Mouse (Mus musculus) forebrain, embryonic 10.5 days (tissue): Measurements from ENCODE around the gene Esm1. TPM values are rescaled to one million over a fixed set of nuclear protein-coding genes. Genes with fewer than 3 reads are reported as not detected.
A peak's percentile ranks its signal among the peaks of the same experiment; 100 is the strongest.
"Not testable (repeated sequence)": the region's sequence is repeated elsewhere in the genome, so short reads cannot be mapped to it uniquely, and the experiment has no call there.

Experiments
- DNase-seq: peaks from one replicate; pipeline ENCODE4 v3.0.0-alpha.2; 2017; ENCODE audit warnings: low spot score; ENCODE audit errors: extremely low spot score
- H3K27ac ChIP-seq: fragments of 300-500 bp; sonication (generic); 2 replicates; pipeline ENCODE4 v1.5.1; 2016; ENCODE audit warnings: mild to moderate bottlenecking
- H3K27me3 ChIP-seq: fragments of 300-500 bp; sonication (generic); 2 replicates; pipeline ENCODE4 v1.6.1; 2016; ENCODE audit warnings: mild to moderate bottlenecking; ENCODE audit not compliant: poor library complexity, severe bottlenecking
- H3K36me3 ChIP-seq: fragments of 300-500 bp; sonication (generic); replicated peaks from 2 replicates; pipeline ENCODE4 v1.6.1; 2016; ENCODE audit warnings: mild to moderate bottlenecking, moderate library complexity
- H3K4me1 ChIP-seq: fragments of 300-500 bp; sonication (generic); 2 replicates; pipeline ENCODE4 v1.6.1; 2016
- H3K4me3 ChIP-seq: fragments of 300-500 bp; sonication (generic); 2 replicates; pipeline ENCODE4 v1.5.1; 2016; ENCODE audit warnings: mild to moderate bottlenecking, moderate library complexity
- H3K9me3 ChIP-seq: fragments of 300-500 bp; sonication (generic); 2 replicates; pipeline ENCODE4 v1.6.1; 2016; ENCODE audit warnings: mild to moderate bottlenecking, moderate library complexity
- WGBS: fragments of 180-500 bp; shearing (Covaris S2); methylation state at CpG from one replicate; pipeline ENCODE4 v1.1.7; 2016; 5-methylcytosine and 5-hydroxymethylcytosine counted together
- polyA plus RNA-seq: library from polyadenylated mRNA; unstranded; fragments of >200 nt; fragmentation: Nextera tagmentation; extraction: Ambion mirVana; gene quantifications from 2 replicates; pipeline ENCODE4 v1.2.1, GENCODE M21; 2016

Esm1 gene
- polyA plus RNA-seq, 1 experiment from 2014 or later, result 0.77 TPM

- H3K4me1 ChIP-seq, H3K9me3 ChIP-seq, H3K36me3 ChIP-seq, DNase-seq, H3K27me3 ChIP-seq, H3K4me3 ChIP-seq, H3K27ac ChIP-seq: not testable (repeated sequence)
- WGBS, result 90% methylated on average over 7 of the region's 7 CpGs
Observed at GRCm38 (mm10) chr13:113252580-113252979, 43.1 kb downstream of the Esm1 start.

- DNase-seq, result no peak
- Histone ChIP-seq H3K27me3 (no peaks in the 10 kb centered on the region), H3K4me3 (no peak overlapping the region), H3K27ac (no peak overlapping the region), H3K9me3 (no peaks in the 10 kb centered on the region), H3K4me1 (no peaks in the 10 kb centered on the region), H3K36me3 (no peaks in the 10 kb centered on the region)
- 95% methylated on average over 2 of the region's 2 CpGs for WGBS
Observed at GRCm38 (mm10) chr13:113256766-113257165, 47.3 kb downstream of the Esm1 start.

DNA sequence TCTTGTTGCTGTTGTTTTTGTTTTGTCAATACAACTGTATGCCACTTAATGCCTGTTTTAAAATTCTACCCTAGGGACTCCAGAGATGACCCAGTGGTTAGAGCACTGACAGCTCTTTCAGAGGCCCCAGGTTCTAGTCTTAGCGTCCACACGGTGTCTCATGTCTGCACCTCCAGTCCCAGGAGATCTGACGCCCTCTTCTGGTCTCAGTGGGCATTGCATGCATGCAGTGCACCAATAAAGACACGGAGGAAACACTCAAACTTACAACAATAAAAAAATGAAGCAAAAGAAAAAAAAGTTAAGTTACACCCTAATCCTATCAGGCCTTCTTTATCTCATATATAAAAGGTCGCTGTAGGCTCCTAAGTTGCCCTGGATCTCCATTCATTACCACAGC lies 47.7 kb downstream of the Esm1 start:
- WGBS, result 39% methylated on average over 5 of the region's 5 CpGs
- no peaks in the 10 kb centered on the region for H3K36me3 ChIP-seq
- DNase-seq, result no peak
- H3K27ac ChIP-seq, result no peak overlapping the region
- no peaks in the 10 kb centered on the region for H3K9me3 ChIP-seq
- H3K27me3 ChIP-seq, result no peaks in the 10 kb centered on the region
- H3K4me3 ChIP-seq, result no peak overlapping the region
- no peaks in the 10 kb centered on the region for H3K4me1 ChIP-seq

GRCm38 (mm10) chr13:113259237-113259636 lies 49.8 kb downstream of the Esm1 start:
- H3K27me3 ChIP-seq, result no peaks in the 10 kb centered on the region
- H3K4me1 ChIP-seq, result no peaks in the 10 kb centered on the region
- WGBS, result 95% methylated on average over 5 of the region's 5 CpGs
- H3K9me3 ChIP-seq, result no peaks in the 10 kb centered on the region
- H3K27ac ChIP-seq, result no peak overlapping the region
- no peak for DNase-seq
- no peaks in the 10 kb centered on the region for H3K36me3 ChIP-seq
- H3K4me3 ChIP-seq, result no peak overlapping the region

- no peaks in the 10 kb centered on the region for H3K9me3 ChIP-seq
- H3K27ac ChIP-seq, result no peak overlapping the region
- 0 out of 2 replicates have a peak, but pooled peaks cover 3% of the 10 kb centered on the region for H3K4me1 ChIP-seq
- H3K36me3 ChIP-seq, result no peaks in the 10 kb centered on the region
- WGBS, result 88% methylated on average over 12 of the region's 12 CpGs
- no peak for DNase-seq
- H3K27me3 ChIP-seq, result no peaks in the 10 kb centered on the region
- no peak overlapping the region for H3K4me3 ChIP-seq
Observed at GRCm38 (mm10) chr13:113262822-113263221, 53.4 kb downstream of the Esm1 start.

- 32% methylated on average over 13 of the region's 13 CpGs for WGBS
- Histone ChIP-seq H3K4me3 (no peak overlapping the region), H3K4me1 (peaks cover 7% of the 10 kb centered on the region), H3K27ac (no peak overlapping the region), H3K27me3 (no peaks in the 10 kb centered on the region), H3K9me3 (no peaks in the 10 kb centered on the region), H3K36me3 (no peaks in the 10 kb centered on the region)
- DNase-seq, result peak; percentile 44
Observed at GRCm38 (mm10) chr13:113265257-113265656, 55.8 kb downstream of the Esm1 start.

DNA sequence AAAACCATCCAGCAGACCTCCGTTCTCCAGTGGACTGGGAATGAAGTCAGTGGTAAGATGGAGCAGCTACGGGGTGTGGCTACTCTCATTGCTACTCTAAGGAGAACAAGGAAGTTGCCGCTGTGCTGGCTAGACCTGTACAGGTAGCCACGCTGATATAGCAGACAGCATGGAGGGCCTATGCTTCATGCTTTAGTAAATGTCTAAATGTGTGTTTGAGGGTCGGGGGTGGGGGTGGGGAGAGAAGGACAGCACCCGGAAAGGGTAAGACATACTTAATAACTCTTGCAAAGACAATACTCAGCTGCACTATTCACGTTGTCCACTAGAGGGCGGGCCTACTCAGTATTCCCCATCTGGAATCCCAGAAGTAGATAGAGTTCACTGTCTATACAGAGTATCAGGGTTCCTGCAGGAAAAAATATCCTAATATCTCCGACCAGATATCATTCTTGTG lies 57.1 kb downstream of the Esm1 start:
- 34% methylated on average over 9 of the region's 9 CpGs for WGBS

GRCm38 (mm10) chr13:113267204-113267603 lies 57.7 kb downstream of the Esm1 start:
- Histone ChIP-seq H3K4me1 (peaks cover 10% of the 10 kb centered on the region), H3K9me3 (no peaks in the 10 kb centered on the region), H3K36me3 (no peaks in the 10 kb centered on the region), H3K4me3 (no peak overlapping the region), H3K27me3 (no peaks in the 10 kb centered on the region), H3K27ac (no peak overlapping the region)
- no peak for DNase-seq
- 92% methylated on average over 3 of the region's 3 CpGs for WGBS

More for the DNA sequence above, 57.1 kb downstream of the Esm1 start:
- Histone ChIP-seq H3K9me3 (no peaks in the 10 kb centered on the region), H3K4me1 (peaks cover 10% of the 10 kb centered on the region), H3K27ac (no peak overlapping the region), H3K4me3 (no peak overlapping the region), H3K27me3 (no peaks in the 10 kb centered on the region), H3K36me3 (no peaks in the 10 kb centered on the region)
- DNase-seq, result peak; percentile 78

Other genes starting within 250 kb of the Esm1 start
- gene Ccno, start 221.9 kb upstream of the Esm1 start, polyA plus RNA-seq, result 1.9 and 3.0 TPM in 2 replicates
- gene Mcidas, start 215.8 kb upstream of the Esm1 start, polyA plus RNA-seq, result 1.3 and 2.0 TPM in 2 replicates
- gene Cdc20b, start 174.5 kb upstream of the Esm1 start, polyA plus RNA-seq, result 0.31 TPM in 1 of 2 replicates, not detected in the other
- gene Gpx8, start 163.2 kb upstream of the Esm1 start, polyA plus RNA-seq, result 78.8 and 85.3 TPM in 2 replicates
- not detected in 2 replicates for gene Gzma, start 108.7 kb upstream of the Esm1 start, polyA plus RNA-seq
- gene Gzmk, start 16.2 kb downstream of the Esm1 start, polyA plus RNA-seq, result not detected in 2 replicates
- 2.2 and 2.3 TPM in 2 replicates for gene BC067074, start 83.5 kb downstream of the Esm1 start, polyA plus RNA-seq